Mouse (Mus musculus) thymus, adult 2 months (tissue): ENCODE measurements around the gene Slc25a23. TPM values are rescaled to one million over a fixed set of nuclear protein-coding genes. Genes with fewer than 3 reads are reported as not detected.

Experiments
- DNase-seq: peaks from one replicate; pipeline ENCODE4 v3.0.0; 2021
- H3K27ac ChIP-seq: fragments of 200-500 bp; 2 replicates; pipeline ENCODE4 v1.5.1; 2012; ENCODE audit warnings: low read length, control low read depth; ENCODE audit not compliant: control insufficient read depth, insufficient read depth
- H3K27me3 ChIP-seq: fragments of 200-500 bp; 2 replicates; pipeline ENCODE4 v1.6.1; 2012; ENCODE audit warnings: mild to moderate bottlenecking, low read length, moderate library complexity, mixed read lengths; ENCODE audit not compliant: control insufficient read depth, insufficient read depth
- H3K36me3 ChIP-seq: fragments of 200-500 bp; 2 replicates; pipeline ENCODE4 v1.6.1; 2012; ENCODE audit warnings: mild to moderate bottlenecking, low read length, moderate library complexity; ENCODE audit not compliant: control insufficient read depth, insufficient read depth
- H3K4me1 ChIP-seq: fragments of 200-500 bp; replicated peaks from 2 replicates; pipeline ENCODE4 v1.6.1; 2012; ENCODE audit warnings: low read length; ENCODE audit not compliant: control insufficient read depth, insufficient read depth
- H3K4me3 ChIP-seq: fragments of 200-500 bp; 2 replicates; pipeline ENCODE4 v1.5.1; 2012; ENCODE audit warnings: mild to moderate bottlenecking, low read length, control low read depth, moderate library complexity; ENCODE audit not compliant: control insufficient read depth, insufficient read depth
- CTCF ChIP-seq: fragments of 200-500 bp; IDR thresholded peaks from 2 replicates; pipeline ENCODE4 v1.5.1; 2012; ENCODE audit warnings: mild to moderate bottlenecking, control low read depth, low read length, moderate library complexity, borderline replicate concordance; ENCODE audit not compliant: control insufficient read depth, poor library complexity, insufficient read depth; ENCODE audit errors: extremely low read depth
- POLR2A ChIP-seq: fragments of 200-500 bp; IDR thresholded peaks from 2 replicates; pipeline ENCODE4 v1.6.1; 2012; ENCODE audit warnings: mild to moderate bottlenecking, low read length, control low read depth, moderate library complexity; ENCODE audit not compliant: control insufficient read depth, poor library complexity, insufficient read depth; ENCODE audit errors: extremely low read depth
- WGBS: fragments of 180-500 bp; shearing (Covaris S2); methylation state at CpG from one replicate; pipeline ENCODE4 v1.1.7; 2018; 5-methylcytosine and 5-hydroxymethylcytosine counted together
- polyA plus RNA-seq: library from polyadenylated mRNA; depleted of rRNA; stranded (reverse); fragments of >200 nt; gene quantifications from 2 replicates; pipeline ENCODE4 v1.2.3, GENCODE M21; 2012

Gene Slc25a23
- polyA plus RNA-seq, 1 experiment = 76.5 TPM

DNA sequence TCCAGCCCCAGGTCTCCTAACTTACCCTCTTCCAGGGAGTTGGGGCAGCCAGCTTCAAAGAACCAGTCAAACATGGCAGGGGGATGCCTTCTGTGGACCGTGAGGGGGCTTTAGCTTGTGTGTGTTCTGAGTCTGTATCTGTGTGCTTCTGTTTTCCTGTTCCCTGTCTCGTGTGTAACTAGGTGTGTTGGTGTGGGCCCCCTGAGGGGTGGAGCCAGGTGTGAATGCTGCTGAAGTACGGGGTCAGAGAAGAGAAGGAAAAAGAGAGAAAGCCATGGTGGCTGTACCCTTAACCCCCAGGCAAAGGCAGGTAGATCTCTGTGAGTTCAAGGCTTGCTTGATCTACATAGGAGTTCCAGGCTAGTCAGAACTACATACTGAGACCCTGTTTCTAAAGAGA, 17.3 kb upstream of the Slc25a23 start:
- H3K36me3 ChIP-seq = no peaks in the 10 kb centered on the region; the same call in 1 of the 2 replicates
- peak; percentile 44 for DNase-seq
- 23% methylated on average over 3 of the region's 3 CpGs for WGBS
- no peaks in the 10 kb centered on the region for H3K27me3 ChIP-seq
- peak overlapping the region; percentile 41 for H3K27ac ChIP-seq
- TF ChIP-seq CTCF (no peak), POLR2A (no peak)
- no peak overlapping the region; the same call in 1 of the 2 replicates for H3K4me3 ChIP-seq
- H3K4me1 ChIP-seq = peaks cover 55% of the 10 kb centered on the region

DNA sequence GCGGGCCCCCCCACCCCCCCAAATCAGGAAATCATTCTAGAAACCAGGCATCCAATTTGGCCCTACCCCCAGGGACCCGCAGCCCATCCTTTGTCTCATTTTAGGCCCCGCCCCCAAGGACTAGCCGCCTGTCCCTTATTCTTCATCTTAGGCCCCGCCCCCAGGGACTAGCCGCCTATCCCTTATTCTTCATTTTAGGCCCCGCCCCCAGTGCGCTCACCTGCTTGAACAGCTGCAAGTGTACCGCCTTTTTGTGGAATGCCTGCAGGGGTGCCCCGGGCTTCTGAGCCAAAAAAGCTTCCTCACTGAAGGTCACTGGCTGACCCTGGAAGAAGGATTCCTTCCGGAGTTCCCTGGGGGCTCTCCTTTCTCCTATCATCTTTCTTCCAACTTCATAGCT, 11.0 kb upstream of the Slc25a23 start:
- Histone ChIP-seq H3K4me1 (peaks cover 12% of the 10 kb centered on the region), H3K36me3 (peaks cover 12% of the 10 kb centered on the region), H3K27ac (no peak overlapping the region), H3K4me3 (no peak overlapping the region), H3K27me3 (no peaks in the 10 kb centered on the region)
- TF ChIP-seq CTCF = no peak
- no peak for TF ChIP-seq POLR2A
- 79% methylated on average over 11 of the region's 11 CpGs for WGBS
- no peak for DNase-seq

GRCm38 (mm10) chr17:57070272-57070671, 10.6 kb upstream of the Slc25a23 start:
- peaks cover 12% of the 10 kb centered on the region for H3K36me3 ChIP-seq
- no peak for DNase-seq
- WGBS = 48% methylated on average over 9 of the region's 9 CpGs

GRCm38 (mm10) chr17:57066908-57067307, 7.2 kb upstream of the Slc25a23 start:
- 93% methylated on average over 5 of the region's 5 CpGs for WGBS
- TF ChIP-seq CTCF (no peak), POLR2A (no peak)
- peaks cover 3% of the 10 kb centered on the region; the same call in 1 of the 2 replicates for H3K27me3 ChIP-seq
- no peak overlapping the region for H3K4me3 ChIP-seq
- H3K27ac ChIP-seq = no peak overlapping the region
- H3K4me1 ChIP-seq = peaks cover 7% of the 10 kb centered on the region
- DNase-seq = no peak
- H3K36me3 ChIP-seq = peaks cover 12% of the 10 kb centered on the region

More at GRCm38 (mm10) chr17:57070272-57070671, 10.6 kb upstream of the Slc25a23 start:
- Histone ChIP-seq H3K27me3 (no peaks in the 10 kb centered on the region), H3K4me1 (peaks cover 11% of the 10 kb centered on the region), H3K27ac (no peak overlapping the region), H3K4me3 (no peak overlapping the region)
- TF ChIP-seq POLR2A = no peak
- TF ChIP-seq CTCF = no peak

- H3K36me3 ChIP-seq = no peaks in the 10 kb centered on the region; the same call in 1 of the 2 replicates
- peaks cover 24% of the 10 kb centered on the region for H3K4me1 ChIP-seq
- no peak overlapping the region for H3K27ac ChIP-seq
- H3K4me3 ChIP-seq = no peak overlapping the region
- no peak for TF ChIP-seq POLR2A
- no peak for TF ChIP-seq CTCF
- no peak for DNase-seq
- peaks cover 3% of the 10 kb centered on the region; the same call in 1 of the 2 replicates for H3K27me3 ChIP-seq
- 86% methylated on average over 8 of the region's 8 CpGs for WGBS
Observed at GRCm38 (mm10) chr17:57063031-57063430, 3.4 kb upstream of the Slc25a23 start.

DNA sequence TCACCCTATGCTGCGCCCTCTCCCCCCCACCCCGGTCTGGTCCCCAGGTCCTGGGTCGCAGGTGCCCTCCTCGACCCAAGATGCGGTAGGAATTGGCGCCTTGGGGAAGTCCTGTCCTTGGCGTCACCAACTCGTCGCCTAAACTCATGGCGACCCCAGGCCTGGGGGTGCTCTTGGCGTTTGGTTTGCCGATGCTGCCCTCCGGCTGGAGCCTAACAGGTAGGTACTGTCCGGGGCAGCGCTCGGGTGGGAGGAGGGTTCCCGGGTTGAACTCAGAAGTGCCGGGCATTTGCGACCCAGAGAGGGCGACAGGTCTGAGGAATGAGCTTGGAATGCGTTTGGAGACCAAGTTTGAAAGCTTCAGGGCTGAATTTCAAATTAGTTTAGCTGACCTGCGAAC, 2.9 kb upstream of the Slc25a23 start:
- Histone ChIP-seq H3K4me3 (peak overlapping the region; percentile 11), H3K27ac (no peak overlapping the region), H3K27me3 (peaks cover 3% of the 10 kb centered on the region; the same call in 1 of the 2 replicates), H3K36me3 (no peaks in the 10 kb centered on the region; the same call in 1 of the 2 replicates), H3K4me1 (peaks cover 26% of the 10 kb centered on the region)
- no peak for DNase-seq
- 21% methylated on average over 22 of the region's 22 CpGs for WGBS
- no peak for TF ChIP-seq CTCF
- TF ChIP-seq POLR2A = no peak
